Mouse (Mus musculus) forebrain, embryonic 10.5 days (tissue): ENCODE measurements around the gene Rasa2. TPM values are rescaled to one million over a fixed set of nuclear protein-coding genes. Genes with fewer than 3 reads are reported as not detected.
"Not testable (repeated sequence)": the region's sequence is repeated elsewhere in the genome, so short reads cannot be mapped to it uniquely, and the experiment has no call there.

Experiments
- DNase-seq: peaks from one replicate; pipeline ENCODE4 v3.0.0-alpha.2; 2017; ENCODE audit warnings: low spot score; ENCODE audit errors: extremely low spot score
- H3K27ac ChIP-seq: fragments of 300-500 bp; sonication (generic); 2 replicates; pipeline ENCODE4 v1.5.1; 2016; ENCODE audit warnings: mild to moderate bottlenecking
- H3K27me3 ChIP-seq: fragments of 300-500 bp; sonication (generic); 2 replicates; pipeline ENCODE4 v1.6.1; 2016; ENCODE audit warnings: mild to moderate bottlenecking; ENCODE audit not compliant: poor library complexity, severe bottlenecking
- H3K36me3 ChIP-seq: fragments of 300-500 bp; sonication (generic); replicated peaks from 2 replicates; pipeline ENCODE4 v1.6.1; 2016; ENCODE audit warnings: mild to moderate bottlenecking, moderate library complexity
- H3K4me1 ChIP-seq: fragments of 300-500 bp; sonication (generic); 2 replicates; pipeline ENCODE4 v1.6.1; 2016
- H3K4me3 ChIP-seq: fragments of 300-500 bp; sonication (generic); 2 replicates; pipeline ENCODE4 v1.5.1; 2016; ENCODE audit warnings: mild to moderate bottlenecking, moderate library complexity
- H3K9me3 ChIP-seq: fragments of 300-500 bp; sonication (generic); 2 replicates; pipeline ENCODE4 v1.6.1; 2016; ENCODE audit warnings: mild to moderate bottlenecking, moderate library complexity
- WGBS: fragments of 180-500 bp; shearing (Covaris S2); methylation state at CpG from one replicate; pipeline ENCODE4 v1.1.7; 2016; 5-methylcytosine and 5-hydroxymethylcytosine counted together
- polyA plus RNA-seq: library from polyadenylated mRNA; unstranded; fragments of >200 nt; fragmentation: Nextera tagmentation; extraction: Ambion mirVana; gene quantifications from 2 replicates; pipeline ENCODE4 v1.2.1, GENCODE M21; 2016

Rasa2 gene
- polyA plus RNA-seq, 1 experiment from 2014 or later, result 13.3 TPM

GRCm38 (mm10) chr9:96530674-96531081 lies 100.7 kb downstream of the Rasa2 start:
- no peak for DNase-seq
- H3K4me1 ChIP-seq, result no peaks in the 10 kb centered on the region
- no peaks in the 10 kb centered on the region for H3K9me3 ChIP-seq
- H3K4me3 ChIP-seq, result no peak overlapping the region
- no peaks in the 10 kb centered on the region for H3K36me3 ChIP-seq
- WGBS, result 82% methylated on average over 11 of the region's 11 CpGs
- H3K27ac ChIP-seq, result no peak overlapping the region
- no peaks in the 10 kb centered on the region for H3K27me3 ChIP-seq

DNA sequence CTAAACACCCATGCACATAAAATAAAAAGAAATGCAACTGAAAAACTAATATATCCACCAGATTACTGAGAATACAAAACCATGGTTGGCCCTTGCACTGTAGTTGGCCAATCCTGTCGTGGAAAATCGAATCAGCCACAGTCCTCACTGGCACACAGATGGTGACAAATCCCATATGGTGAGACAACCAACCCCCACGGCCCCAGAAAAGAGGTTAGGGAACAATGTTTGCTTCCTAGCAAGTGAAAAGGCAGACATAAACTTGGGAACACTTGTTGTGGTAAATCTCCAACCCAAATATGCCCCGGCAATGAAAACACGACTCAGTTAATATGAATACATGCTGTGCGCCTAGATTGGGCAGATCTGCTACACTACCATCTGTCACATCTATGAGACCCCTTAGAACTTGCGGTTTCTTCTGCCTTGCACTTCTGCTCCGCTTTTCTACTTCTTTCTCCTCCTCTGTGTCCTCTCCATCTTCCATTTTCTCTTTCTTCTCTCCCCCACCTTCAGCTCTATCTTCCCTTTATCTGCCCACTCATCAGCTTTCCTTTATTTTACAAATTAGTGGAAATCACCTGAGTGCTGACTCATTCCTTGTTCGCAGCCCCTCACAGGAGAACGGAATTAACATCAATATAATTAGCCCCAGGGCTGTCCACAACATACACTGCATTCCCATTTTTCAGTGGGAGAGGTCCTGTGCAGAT lies 101.3 kb downstream of the Rasa2 start:
- DNase-seq, result no peak
- Histone ChIP-seq H3K9me3 (no peaks in the 10 kb centered on the region), H3K27ac (no peak overlapping the region), H3K4me3 (no peak overlapping the region), H3K4me1 (peaks cover 4% of the 10 kb centered on the region), H3K36me3 (no peaks in the 10 kb centered on the region), H3K27me3 (no peaks in the 10 kb centered on the region)
- 78% methylated on average over 10 of the region's 10 CpGs for WGBS

- no peak for DNase-seq
- 87% methylated on average over 4 of the region's 4 CpGs for WGBS
- H3K4me3 ChIP-seq, result no peak overlapping the region
Measured at GRCm38 (mm10) chr9:96526011-96526410, 105.4 kb downstream of the Rasa2 start.

DNA sequence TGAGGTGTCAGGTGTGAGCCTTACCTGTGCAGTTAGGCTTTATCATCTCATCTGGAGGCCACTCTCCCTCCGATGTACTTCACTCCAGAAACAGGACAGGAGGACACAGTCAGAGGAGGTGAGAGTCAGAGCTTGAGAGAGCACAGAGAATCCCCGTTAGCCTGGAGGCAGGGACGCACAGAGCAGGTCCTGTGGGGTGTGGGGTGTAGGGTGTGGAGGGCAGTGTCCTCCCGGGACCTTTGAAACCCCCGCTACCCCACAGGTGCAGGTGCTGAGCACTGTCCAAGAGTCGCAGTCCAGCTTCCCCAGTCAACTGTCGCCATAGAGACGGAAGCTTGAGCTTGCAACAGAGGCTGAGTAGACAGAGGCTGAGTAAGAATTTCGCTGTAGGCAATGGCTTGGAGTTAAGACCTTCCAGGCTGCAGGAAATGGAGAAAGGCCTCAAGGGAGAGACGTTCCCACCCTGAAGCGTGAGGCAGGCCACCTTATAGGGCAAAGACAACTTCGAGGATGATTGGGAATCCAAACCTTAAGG lies 106.4 kb downstream of the Rasa2 start, which contains the start of gene Gm28729:
Gm28729 (minus strand) TSS at position 293 of the 535 bp plus-strand sequence.
- H3K27ac ChIP-seq, result no peak within 1 kb of the TSS
- WGBS, result 57% methylated on average over 12 of the region's 12 CpGs

More at GRCm38 (mm10) chr9:96526011-96526410, 105.4 kb downstream of the Rasa2 start:
- no peak overlapping the region for H3K27ac ChIP-seq
- H3K4me1 ChIP-seq, result peaks cover 8% of the 10 kb centered on the region
- 0 out of 2 replicates have a peak, but pooled peaks cover 4% of the 10 kb centered on the region for H3K27me3 ChIP-seq
- no peaks in the 10 kb centered on the region for H3K36me3 ChIP-seq
- no peaks in the 10 kb centered on the region for H3K9me3 ChIP-seq

DNA sequence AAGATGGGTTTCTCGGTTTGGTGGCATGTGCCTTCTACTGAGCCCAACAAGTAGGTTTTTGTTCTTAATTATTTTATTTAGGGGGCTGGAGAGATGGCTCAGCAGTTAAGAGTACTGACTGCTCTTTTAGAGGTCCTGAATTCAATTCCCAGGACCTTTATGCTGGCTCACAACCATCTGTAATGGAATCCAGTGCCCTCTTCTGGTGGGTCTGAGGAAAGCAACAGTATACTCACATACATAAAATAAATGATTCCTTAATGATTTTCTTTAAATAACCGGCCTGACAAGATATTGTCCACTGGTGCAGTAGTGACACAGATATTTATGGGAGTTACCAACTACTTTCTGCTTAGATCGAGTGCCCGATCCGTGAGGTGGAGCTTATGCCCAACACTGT lies 108.3 kb downstream of the Rasa2 start:
- Histone ChIP-seq H3K9me3 (no peaks in the 10 kb centered on the region), H3K4me1 (peaks cover 8% of the 10 kb centered on the region), H3K4me3 (no peak overlapping the region), H3K36me3 (no peaks in the 10 kb centered on the region), H3K27ac (no peak overlapping the region), H3K27me3 (0 out of 2 replicates have a peak, but pooled peaks cover 4% of the 10 kb centered on the region)
- WGBS, result 86% methylated on average over 5 of the region's 5 CpGs
- DNase-seq, result no peak

More for the DNA sequence above, 106.4 kb downstream of the Rasa2 start, which contains the start of gene Gm28729:
- no peak within 1 kb of the TSS for H3K4me3 ChIP-seq
- peaks cover 8% of the 10 kb centered on the region for H3K4me1 ChIP-seq
- H3K27me3 ChIP-seq, result 0 out of 2 replicates have a peak, but pooled peaks cover 4% of the 10 kb centered on the region
- H3K36me3 ChIP-seq, result no peaks in the 10 kb centered on the region
- DNase-seq, result no peak
- H3K9me3 ChIP-seq, result no peaks in the 10 kb centered on the region

DNA sequence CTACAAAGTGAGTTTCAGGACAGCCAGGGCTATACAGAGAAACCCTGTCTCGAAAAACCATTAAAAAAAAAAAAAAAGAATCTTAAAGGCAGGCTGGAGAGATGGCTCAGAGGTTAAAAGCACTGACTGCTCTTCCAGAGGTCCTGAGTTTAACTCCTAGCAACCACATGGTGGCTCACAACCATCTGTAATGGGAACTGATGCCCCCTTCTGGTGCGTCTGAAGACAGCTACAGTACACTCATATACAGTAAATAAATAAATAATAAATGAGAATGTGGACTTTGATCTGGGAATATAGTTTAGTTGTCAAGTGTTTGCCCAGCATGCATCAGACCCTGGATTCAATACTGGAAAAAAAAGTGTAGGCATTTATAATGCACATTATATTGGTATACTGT lies 109.8 kb downstream of the Rasa2 start:
- not testable (repeated sequence) for DNase-seq

DNA sequence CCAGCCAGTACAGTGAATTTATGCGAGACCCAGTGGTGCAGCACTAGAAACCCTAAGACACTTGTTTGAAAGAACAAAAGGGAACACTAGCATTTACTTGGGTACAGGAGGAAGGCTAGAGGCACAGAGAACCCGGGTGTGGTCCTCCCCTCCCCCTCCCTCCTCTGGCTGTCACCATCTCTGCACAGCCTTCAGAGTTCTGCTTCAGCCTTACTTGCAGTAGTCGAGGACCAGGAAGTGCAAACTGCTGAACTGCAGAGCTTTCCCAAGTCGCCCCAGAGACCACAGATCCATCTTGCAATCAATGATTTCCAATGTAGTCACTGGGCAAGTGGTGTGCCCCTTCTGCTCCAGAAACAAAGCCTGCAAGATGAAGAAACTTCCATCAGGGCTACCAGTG lies 114.0 kb downstream of the Rasa2 start:
- WGBS, result 43% methylated on average over 4 of the region's 4 CpGs
- DNase-seq, result no peak
- Histone ChIP-seq H3K9me3 (no peaks in the 10 kb centered on the region), H3K27ac (no peak overlapping the region), H3K36me3 (no peaks in the 10 kb centered on the region), H3K4me1 (no peaks in the 10 kb centered on the region), H3K27me3 (no peaks in the 10 kb centered on the region), H3K4me3 (no peak overlapping the region)

More for the DNA sequence above, 109.8 kb downstream of the Rasa2 start:
- not testable (repeated sequence) for H3K9me3 ChIP-seq, H3K27me3 ChIP-seq, H3K4me3 ChIP-seq, H3K36me3 ChIP-seq, H3K27ac ChIP-seq, H3K4me1 ChIP-seq
- WGBS, result 90% methylated on average over 2 of the region's 2 CpGs

GRCm38 (mm10) chr9:96516806-96517205 lies 114.6 kb downstream of the Rasa2 start:
- WGBS, result 70% methylated on average over 3 of the region's 3 CpGs
- no peak for DNase-seq
- H3K27me3 ChIP-seq, result no peaks in the 10 kb centered on the region
- no peak overlapping the region for H3K27ac ChIP-seq
- H3K4me3 ChIP-seq, result no peak overlapping the region
- no peaks in the 10 kb centered on the region for H3K36me3 ChIP-seq
- no peaks in the 10 kb centered on the region for H3K9me3 ChIP-seq
- H3K4me1 ChIP-seq, result no peaks in the 10 kb centered on the region

DNA sequence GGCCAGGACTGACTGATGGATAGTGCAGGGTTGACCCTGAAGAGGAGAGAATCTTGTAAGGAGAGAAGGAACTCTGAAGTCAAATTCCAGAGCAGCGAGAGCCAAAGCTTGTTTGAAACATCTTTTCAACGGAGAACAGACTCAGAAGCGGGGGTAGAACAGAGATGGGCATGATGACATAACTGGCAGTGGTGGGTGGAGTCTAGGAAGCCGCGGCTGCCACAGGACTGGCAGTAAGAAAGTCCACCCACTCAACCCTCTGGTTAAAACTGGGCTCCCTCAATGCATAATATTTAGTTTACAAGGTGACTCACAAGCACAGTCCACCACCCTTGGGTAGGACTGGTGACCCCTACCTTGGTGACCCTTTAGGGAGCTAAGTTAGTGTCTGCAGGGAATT lies 115.7 kb downstream of the Rasa2 start:
- H3K4me3 ChIP-seq, result no peak overlapping the region
- no peaks in the 10 kb centered on the region for H3K4me1 ChIP-seq
- no peaks in the 10 kb centered on the region for H3K9me3 ChIP-seq
- DNase-seq, result no peak
- H3K27ac ChIP-seq, result no peak overlapping the region
- H3K36me3 ChIP-seq, result no peaks in the 10 kb centered on the region
- H3K27me3 ChIP-seq, result no peaks in the 10 kb centered on the region
- whole genome bisulfite sequencing, result 95% methylated on average over 5 of the region's 5 CpGs

DNA sequence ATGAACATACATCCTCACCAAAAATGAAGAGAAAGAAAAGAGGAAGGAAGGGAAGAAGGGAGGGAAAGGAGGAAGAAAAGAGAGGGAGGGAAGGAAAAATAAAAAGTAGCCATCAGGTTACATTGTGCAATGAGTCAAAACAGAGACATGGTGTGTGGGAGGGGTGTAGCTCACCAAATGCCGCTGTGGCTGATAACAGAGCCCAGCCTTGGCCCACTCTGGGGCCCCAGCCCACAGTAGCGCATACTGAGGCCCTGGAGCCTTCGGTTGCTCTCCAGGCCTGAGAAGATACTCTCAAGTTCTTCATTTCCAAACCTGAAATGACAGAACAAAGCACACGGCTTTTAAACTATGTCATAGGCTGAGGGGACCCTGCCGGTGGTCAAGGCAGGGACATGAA lies 117.1 kb downstream of the Rasa2 start:
- Histone ChIP-seq H3K27ac (no peak overlapping the region), H3K4me1 (no peaks in the 10 kb centered on the region)
- WGBS, result 89% methylated on average over 5 of the region's 5 CpGs

DNA sequence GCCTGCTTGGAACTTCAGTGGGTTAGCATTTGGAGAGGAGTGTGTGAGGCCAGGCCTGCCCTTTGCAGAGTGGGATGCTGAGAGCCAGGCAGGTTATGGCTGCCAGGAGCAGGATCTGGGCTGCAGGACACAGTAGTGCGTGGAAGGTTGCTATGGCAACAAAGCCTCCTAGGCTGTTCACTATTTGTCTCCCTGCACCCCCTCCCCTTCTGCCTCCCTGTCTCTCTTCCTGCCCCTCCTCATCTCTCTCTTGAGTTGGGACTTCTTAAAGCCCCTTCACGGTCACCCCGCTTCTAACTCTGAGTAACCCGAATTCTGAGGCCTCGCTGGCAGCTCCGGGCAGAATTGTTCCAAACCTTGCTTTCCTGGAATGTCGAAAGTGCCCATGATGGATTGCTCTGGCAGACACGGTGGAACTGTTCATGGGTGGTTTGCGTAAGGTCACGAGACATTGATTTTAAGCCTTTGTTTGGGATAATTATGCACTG lies 125.4 kb downstream of the Rasa2 start:
- Histone ChIP-seq H3K36me3 (no peaks in the 10 kb centered on the region), H3K27me3 (no peaks in the 10 kb centered on the region), H3K27ac (peak overlapping the region; percentile 53; the same call in 1 of the 2 replicates), H3K4me3 (no peak overlapping the region; the same call in 1 of the 2 replicates), H3K4me1 (peaks cover 26% of the 10 kb centered on the region), H3K9me3 (peaks cover 7% of the 10 kb centered on the region; the same call in 1 of the 2 replicates)
- WGBS, result 51% methylated on average over 10 of the region's 10 CpGs
- DNase-seq, result peak; percentile 37

More for the DNA sequence above, 117.1 kb downstream of the Rasa2 start:
- no peak for DNase-seq
- H3K36me3 ChIP-seq, result no peaks in the 10 kb centered on the region
- H3K4me3 ChIP-seq, result no peak overlapping the region
- H3K9me3 ChIP-seq, result no peaks in the 10 kb centered on the region
- H3K27me3 ChIP-seq, result no peaks in the 10 kb centered on the region

- Histone ChIP-seq H3K36me3 (no peaks in the 10 kb centered on the region), H3K27ac (0 out of 2 replicates have a peak overlapping the region, but pooled peaks have one; percentile 53), H3K9me3 (peaks cover 7% of the 10 kb centered on the region; the same call in 1 of the 2 replicates), H3K4me1 (peaks cover 26% of the 10 kb centered on the region), H3K27me3 (no peaks in the 10 kb centered on the region), H3K4me3 (no peak overlapping the region)
- no peak for DNase-seq
- WGBS, result 93% methylated on average over 4 of the region's 4 CpGs
Measured at GRCm38 (mm10) chr9:96505156-96505555, 126.3 kb downstream of the Rasa2 start.
